Mouse (Mus musculus): ENCODE data around the gene Rab6b. TPM values are rescaled to one million over a fixed set of nuclear protein-coding genes. Genes with fewer than 3 reads are reported as not detected.

Rab6b gene
- polyA plus RNA-seq, 1 experiment: 11.4 TPM

DNA sequence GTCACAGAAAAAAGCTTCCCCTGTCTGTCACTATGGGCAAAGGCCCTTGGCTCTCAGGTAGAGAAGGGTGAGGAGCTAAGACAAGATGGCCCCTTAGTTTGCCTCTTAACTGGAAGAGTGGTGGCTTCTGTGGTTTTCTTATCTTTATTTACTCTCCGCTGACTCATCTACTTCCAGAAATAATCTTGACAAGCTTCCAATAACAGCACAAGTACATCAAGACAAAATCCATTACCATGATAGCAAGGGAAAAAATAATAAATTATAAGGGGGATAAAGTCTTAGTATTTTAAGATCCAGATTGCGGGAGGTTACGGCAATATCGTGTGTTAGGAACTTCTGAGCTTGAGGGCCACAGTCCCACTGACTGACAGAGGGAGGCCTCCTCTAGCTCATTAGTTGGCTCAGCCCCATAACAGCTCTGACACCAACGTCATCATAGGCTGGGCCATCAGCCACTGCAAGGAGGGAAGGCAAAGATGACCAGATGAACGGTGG is 33.3 kb upstream of the Rab6b start:
- Histone ChIP-seq H3K4me1 (ENCODE audit: control insufficient read depth, insufficient read depth, low read length) (no peaks in the 10 kb centered on the region), H3K27ac (ENCODE audit: insufficient read depth, low read depth, low read length) (no peak overlapping the region), H3K4me3 (ENCODE audit: insufficient read depth, low read length) (no peak overlapping the region)
- no peak for TF ChIP-seq POLR2A (IDR thresholded peaks at IDR 0.05; ENCODE audit: borderline replicate concordance, low read depth, low read length)
- TF ChIP-seq CTCF (IDR thresholded peaks at IDR 0.05; ENCODE audit: low read depth, low read length): no peak

DNA sequence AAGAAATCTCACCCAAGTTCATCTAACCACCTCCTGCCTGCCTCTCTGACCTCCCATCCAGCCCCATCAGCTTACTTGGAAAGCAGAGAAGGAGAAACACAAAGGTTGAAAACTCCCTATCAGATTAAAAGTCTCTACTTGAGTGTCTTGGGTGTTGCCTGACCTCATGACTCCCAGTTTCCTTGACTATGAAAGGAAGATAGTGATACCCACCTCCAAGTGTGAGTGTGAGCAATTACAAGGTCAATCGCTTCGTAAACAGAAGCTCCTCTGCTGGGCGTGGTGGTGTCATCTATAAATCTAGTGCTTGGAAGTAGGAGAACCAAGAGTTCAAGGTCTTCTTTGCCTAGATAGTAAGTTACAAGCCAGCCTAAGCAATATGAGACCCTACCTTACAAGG is 31.4 kb upstream of the Rab6b start:
- Histone ChIP-seq H3K4me1 (ENCODE audit: control insufficient read depth, insufficient read depth, low read length) (no peaks in the 10 kb centered on the region), H3K4me3 (ENCODE audit: insufficient read depth, low read length) (no peak overlapping the region), H3K27ac (ENCODE audit: insufficient read depth, low read depth, low read length) (no peak overlapping the region)
- TF ChIP-seq POLR2A (IDR thresholded peaks at IDR 0.05; ENCODE audit: borderline replicate concordance, low read depth, low read length) (no peak), CTCF (IDR thresholded peaks at IDR 0.05; ENCODE audit: low read depth, low read length) (no peak)

DNA sequence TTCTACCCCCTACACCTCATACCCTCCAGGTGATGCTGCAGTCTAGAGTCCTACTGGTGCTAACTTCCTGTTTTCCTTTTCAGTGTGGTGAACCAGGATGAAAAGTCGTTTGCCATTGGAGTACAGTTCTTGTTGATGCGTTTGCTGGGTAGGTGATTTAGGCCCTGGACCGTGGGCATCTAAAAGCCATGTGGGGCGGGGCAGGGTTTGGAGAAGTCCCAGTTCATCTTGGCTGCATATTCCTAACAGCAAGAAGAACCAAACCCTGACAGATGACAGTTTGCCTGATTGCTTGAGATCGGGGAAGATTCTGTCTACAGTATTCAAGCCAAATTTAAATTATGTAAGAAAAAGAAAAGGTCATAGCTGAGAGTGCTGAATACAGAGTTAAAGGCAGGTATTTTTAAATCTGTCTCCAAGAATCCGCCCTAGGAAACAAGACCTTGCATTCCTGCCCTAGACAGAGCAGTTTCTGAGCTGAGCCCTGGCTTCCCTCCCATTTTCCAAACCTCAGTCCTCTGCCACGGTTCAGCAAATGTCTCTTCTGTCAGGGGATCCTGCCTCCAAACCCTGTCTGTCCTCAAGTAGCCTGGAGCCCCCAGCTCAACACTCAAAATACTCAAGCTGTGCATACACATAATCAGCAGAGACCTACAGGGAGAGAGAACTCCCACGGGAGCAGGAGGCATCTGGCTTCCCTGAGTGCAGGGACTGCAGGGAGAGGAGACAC is 29.2 kb upstream of the Rab6b start:
- Histone ChIP-seq H3K27ac (ENCODE audit: insufficient read depth, low read depth, low read length) (no peak overlapping the region), H3K4me1 (ENCODE audit: control insufficient read depth, insufficient read depth, low read length) (no peaks in the 10 kb centered on the region), H3K4me3 (ENCODE audit: insufficient read depth, low read length) (no peak overlapping the region)
- TF ChIP-seq CTCF (IDR thresholded peaks at IDR 0.05; ENCODE audit: low read depth, low read length) (no peak), POLR2A (IDR thresholded peaks at IDR 0.05; ENCODE audit: borderline replicate concordance, low read depth, low read length) (no peak)

DNA sequence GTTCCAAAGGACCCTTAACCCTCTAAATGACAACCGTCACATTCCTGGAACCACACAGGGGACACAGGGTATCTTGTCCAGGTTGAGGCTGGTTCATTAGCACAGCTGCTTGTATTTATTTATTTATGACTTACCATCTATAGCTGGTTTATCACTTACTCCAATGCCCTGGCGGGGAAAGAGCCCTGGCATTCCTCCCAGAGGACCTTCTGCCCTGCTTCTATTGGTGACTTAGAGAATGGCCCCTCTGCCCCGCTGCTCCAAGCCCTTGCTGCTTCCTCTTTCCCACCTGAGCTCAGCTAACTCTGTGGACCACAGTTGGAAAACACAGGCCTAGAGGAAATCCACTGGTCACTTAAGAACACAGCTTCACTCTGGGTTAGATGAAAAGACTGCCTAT is 28.2 kb upstream of the Rab6b start:
- no peaks in the 10 kb centered on the region for H3K4me1 ChIP-seq (ENCODE audit: control insufficient read depth, insufficient read depth, low read length)
- TF ChIP-seq CTCF (IDR thresholded peaks at IDR 0.05; ENCODE audit: low read depth, low read length): no peak
- TF ChIP-seq POLR2A (IDR thresholded peaks at IDR 0.05; ENCODE audit: borderline replicate concordance, low read depth, low read length): no peak
- H3K27ac ChIP-seq (ENCODE audit: insufficient read depth, low read depth, low read length): no peak overlapping the region
- no peak overlapping the region for H3K4me3 ChIP-seq (ENCODE audit: insufficient read depth, low read length)

DNA sequence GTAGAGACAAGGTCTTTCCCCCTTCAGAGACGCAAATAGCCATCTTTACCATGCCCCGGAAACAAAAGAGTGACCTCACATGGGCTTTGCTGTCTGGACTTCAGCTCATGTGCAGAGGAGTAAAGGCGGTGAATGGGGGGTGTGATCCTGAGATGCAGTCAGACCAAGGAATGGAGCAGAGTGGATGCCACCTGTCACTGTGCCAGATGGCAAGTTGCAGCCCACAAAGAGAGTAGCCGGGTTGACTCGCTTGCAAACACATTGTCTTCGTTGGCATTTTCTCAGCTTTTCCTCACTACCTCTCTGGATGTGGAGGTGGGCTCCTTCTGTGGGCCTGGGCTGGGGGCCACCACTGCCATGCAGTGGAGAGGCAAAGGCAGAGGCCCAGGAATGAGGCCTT is 24.9 kb upstream of the Rab6b start:
- no peak for TF ChIP-seq POLR2A (IDR thresholded peaks at IDR 0.05; ENCODE audit: borderline replicate concordance, low read depth, low read length)
- no peak for TF ChIP-seq CTCF (IDR thresholded peaks at IDR 0.05; ENCODE audit: low read depth, low read length)

DNA sequence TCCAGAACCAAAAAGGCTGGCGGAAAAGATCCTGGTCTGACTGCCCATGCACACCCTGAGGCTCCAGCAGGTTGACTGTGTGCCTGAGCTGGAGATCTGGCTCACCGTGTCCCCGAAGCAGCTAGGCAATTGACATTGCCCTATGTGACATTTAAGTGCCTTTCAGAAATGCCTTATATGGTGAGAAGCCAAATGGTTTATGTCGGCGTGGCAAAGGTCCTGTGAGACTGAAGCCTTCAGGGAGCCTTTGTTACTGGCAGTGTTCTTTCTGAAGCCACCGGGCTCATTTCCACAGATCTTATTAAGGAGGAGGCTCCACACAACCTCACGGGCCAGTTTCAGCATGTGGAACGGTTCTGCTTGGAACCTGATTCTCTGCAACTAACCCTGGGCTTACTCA is 24.3 kb upstream of the Rab6b start:
- no peak overlapping the region for H3K27ac ChIP-seq (ENCODE audit: insufficient read depth, low read depth, low read length)
- H3K4me3 ChIP-seq (ENCODE audit: insufficient read depth, low read length): no peak overlapping the region
- TF ChIP-seq POLR2A (IDR thresholded peaks at IDR 0.05; ENCODE audit: borderline replicate concordance, low read depth, low read length): no peak
- no peak for TF ChIP-seq CTCF (IDR thresholded peaks at IDR 0.05; ENCODE audit: low read depth, low read length)
- no peaks in the 10 kb centered on the region for H3K4me1 ChIP-seq (ENCODE audit: control insufficient read depth, insufficient read depth, low read length)

More for the DNA sequence above, 24.9 kb upstream of the Rab6b start:
- no peaks in the 10 kb centered on the region for H3K4me1 ChIP-seq (ENCODE audit: control insufficient read depth, insufficient read depth, low read length)
- H3K27ac ChIP-seq (ENCODE audit: insufficient read depth, low read depth, low read length): no peak overlapping the region
- H3K4me3 ChIP-seq (ENCODE audit: insufficient read depth, low read length): no peak overlapping the region

DNA sequence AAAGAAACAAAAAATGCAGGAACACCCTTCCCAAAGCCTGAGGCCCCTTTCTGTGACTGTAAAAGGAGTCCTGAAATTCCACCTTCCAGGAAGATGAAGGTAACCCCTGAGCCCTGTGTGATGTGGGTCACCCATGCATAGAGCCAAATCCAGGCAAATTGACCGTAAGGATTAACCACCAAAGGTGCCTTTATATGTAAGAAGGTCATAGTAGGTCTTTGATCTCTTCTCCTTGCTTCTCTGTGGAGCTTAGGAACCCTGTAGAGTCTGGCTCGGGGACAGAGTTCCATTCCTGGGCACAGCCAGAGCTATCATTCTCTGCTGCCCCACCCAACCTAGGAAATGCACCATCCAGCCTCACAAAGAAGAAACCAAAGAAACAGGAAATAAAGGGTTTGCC is 22.9 kb upstream of the Rab6b start:
- no peak for TF ChIP-seq CTCF (IDR thresholded peaks at IDR 0.05; ENCODE audit: low read depth, low read length)
- TF ChIP-seq POLR2A (IDR thresholded peaks at IDR 0.05; ENCODE audit: borderline replicate concordance, low read depth, low read length): no peak
- Histone ChIP-seq H3K4me1 (ENCODE audit: control insufficient read depth, insufficient read depth, low read length) (peaks cover 2% of the 10 kb centered on the region), H3K4me3 (ENCODE audit: insufficient read depth, low read length) (no peak overlapping the region), H3K27ac (ENCODE audit: insufficient read depth, low read depth, low read length) (no peak overlapping the region)

DNA sequence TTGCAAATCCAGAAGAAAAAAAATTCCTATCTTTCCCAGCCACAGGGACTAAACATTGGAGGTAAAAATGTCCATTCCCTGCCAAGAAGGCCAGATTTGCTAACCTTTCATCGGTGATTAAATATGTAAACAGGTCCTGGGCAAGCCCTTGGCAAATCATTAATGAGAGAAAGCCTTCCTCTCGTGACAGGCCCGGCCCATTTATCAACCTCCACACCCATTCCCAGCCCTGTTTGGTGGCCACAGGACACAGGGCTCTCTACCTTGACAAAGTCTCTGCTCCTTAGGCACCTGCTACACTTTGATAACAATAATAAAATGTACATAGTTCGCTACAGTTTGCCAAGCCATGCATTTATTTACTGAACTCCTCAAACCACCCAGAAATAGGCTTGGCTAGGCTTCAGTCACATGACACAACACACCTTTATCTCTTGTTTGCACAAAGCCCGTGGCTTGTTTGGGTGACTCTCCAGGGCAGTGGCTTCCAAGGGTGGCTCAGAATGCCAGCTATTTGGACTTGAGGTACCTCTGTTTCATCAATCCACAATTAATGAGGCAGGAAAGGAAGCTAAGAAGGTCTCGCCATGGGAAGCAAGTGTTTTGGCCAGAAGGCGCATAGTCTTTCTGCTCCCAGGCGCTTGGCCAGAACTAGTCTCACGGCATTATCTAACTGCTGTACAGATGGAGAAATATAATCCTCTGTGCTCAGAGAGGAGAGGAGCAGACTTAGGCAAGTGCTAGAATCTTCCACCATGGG is 21.3 kb upstream of the Rab6b start:
- no peak overlapping the region for H3K4me3 ChIP-seq (ENCODE audit: insufficient read depth, low read length)
- peaks cover 5% of the 10 kb centered on the region for H3K4me1 ChIP-seq (ENCODE audit: control insufficient read depth, insufficient read depth, low read length)
- no peak overlapping the region for H3K27ac ChIP-seq (ENCODE audit: insufficient read depth, low read depth, low read length)
- no peak for TF ChIP-seq POLR2A (IDR thresholded peaks at IDR 0.05; ENCODE audit: borderline replicate concordance, low read depth, low read length)
- no peak for TF ChIP-seq CTCF (IDR thresholded peaks at IDR 0.05; ENCODE audit: low read depth, low read length)

DNA sequence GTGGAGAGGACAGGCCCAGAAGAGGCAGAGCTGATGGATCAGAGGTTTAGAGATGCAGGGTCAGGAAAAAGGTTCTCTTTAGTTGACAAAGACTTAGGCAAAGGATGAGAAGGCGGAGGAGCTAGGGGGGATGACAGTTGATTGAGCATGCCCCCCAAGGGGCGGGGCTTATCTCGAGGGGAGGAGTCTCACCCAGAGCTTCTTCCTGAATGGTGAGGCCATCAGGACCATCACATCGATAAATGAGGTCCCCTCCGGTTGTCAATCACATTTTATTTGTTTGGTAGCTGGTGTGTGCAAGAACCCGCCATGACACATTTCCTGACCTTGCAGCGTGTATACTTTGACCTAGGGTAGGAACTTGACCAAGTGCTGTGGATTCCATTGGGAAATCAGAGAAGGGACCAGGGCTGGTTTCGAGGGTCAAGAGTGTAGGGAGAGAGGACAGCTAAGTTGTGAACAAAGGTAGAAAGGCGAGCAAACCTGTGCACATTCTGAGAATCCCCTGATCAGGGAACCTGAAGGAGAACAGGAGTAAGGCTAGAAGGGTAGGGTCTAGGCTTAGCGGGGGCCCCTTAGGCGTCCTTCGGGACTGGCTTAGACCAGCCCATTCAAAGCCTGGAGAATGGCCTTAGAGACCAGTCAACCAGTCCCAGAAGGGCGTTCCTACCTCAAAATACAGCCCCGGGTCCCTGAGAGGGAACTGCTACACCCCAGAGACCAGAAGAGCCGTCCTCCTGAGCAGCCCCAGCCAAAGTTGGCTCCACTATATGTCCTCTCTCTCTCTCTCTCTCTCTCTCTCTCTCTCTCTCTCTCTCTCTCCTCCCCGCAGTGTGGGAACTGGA is 20.3 kb upstream of the Rab6b start:
- H3K27ac ChIP-seq (ENCODE audit: insufficient read depth, low read depth, low read length): no peak overlapping the region
- H3K4me3 ChIP-seq (ENCODE audit: insufficient read depth, low read length): no peak overlapping the region
- TF ChIP-seq POLR2A (IDR thresholded peaks at IDR 0.05; ENCODE audit: borderline replicate concordance, low read depth, low read length) (no peak), CTCF (IDR thresholded peaks at IDR 0.05; ENCODE audit: low read depth, low read length) (no peak)
- H3K4me1 ChIP-seq (ENCODE audit: control insufficient read depth, insufficient read depth, low read length): peaks cover 5% of the 10 kb centered on the region
